Mouse (Mus musculus): ENCODE data around the gene Nip7.
"Not testable (repeated sequence)": the region's sequence is repeated elsewhere in the genome, so short reads cannot be mapped to it uniquely, and the experiment has no call there.

The Nip7 gene

DNA sequence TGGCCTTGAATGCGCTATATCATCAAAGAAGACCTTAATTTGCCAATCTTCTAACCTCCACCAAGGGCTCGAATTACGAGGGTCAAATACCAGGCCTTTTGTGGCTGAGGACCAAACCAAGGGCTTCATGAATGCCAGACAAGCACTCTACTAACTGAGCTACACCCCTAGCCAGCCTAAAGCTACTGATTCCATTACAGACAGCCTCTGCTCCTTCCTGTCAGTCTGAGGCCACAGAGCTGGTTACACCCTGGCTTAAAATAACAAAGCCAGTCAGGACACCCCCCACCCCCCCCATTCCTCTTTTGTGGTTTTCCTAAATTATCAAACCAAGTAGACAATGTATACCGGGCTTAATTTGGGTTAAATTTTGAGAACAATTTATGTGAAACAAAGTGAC is 17.0 kb downstream of the Nip7 start:
- no peak for DNase-seq

- DNase-seq: no peak
Measured at GRCm38 (mm10) chr8:107074128-107074527, 17.5 kb downstream of the Nip7 start.

- no peak for DNase-seq
Measured at GRCm38 (mm10) chr8:107076239-107076888, 19.7 kb downstream of the Nip7 start.

DNA sequence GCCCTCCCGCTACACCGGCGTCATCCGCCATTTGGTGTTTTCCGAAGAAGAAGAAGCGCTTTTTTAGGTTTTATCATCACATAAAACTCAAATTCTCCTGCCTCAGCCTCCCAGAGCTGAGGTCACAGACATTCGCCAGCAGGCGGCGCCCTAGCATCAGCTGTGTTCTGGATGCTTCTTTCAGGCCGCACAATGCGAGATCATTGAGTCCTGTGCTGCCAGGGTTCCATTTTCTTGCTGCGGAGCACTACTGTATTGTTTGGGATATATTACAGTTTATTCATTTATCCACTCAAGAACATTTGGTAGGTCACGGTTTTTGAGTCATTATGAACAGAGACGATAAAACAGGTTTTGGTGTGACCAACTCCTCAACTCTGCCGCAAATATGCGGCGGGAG is 28.7 kb downstream of the Nip7 start:
- DNase-seq: no peak

DNA sequence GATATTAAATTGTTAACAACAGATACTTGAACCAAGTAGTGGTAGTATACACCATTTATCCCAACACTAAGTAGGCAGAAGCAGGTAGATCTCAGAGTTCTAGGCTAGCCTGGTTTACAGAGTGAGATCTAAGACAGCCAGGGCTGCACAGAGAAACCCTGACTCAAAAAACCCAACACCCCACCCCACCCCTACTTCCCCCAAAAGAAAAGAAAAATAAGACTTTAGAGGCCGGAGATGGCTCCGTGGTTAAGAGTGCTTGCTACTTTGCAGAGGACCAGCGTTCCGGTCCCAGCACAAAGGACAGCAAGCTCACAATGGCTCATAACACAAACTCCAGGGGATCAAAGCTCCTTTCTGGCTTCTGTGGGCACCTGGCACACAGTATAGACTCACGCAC is 29.3 kb downstream of the Nip7 start:
- no peak for DNase-seq

GRCm38 (mm10) chr8:107088526-107089063 is 31.9 kb downstream of the Nip7 start:
- no peak for DNase-seq

GRCm38 (mm10) chr8:107090531-107090930 is 33.9 kb downstream of the Nip7 start:
- DNase-seq: no peak

- no peak for DNase-seq
Measured at GRCm38 (mm10) chr8:107095717-107096365, 39.2 kb downstream of the Nip7 start.

DNA sequence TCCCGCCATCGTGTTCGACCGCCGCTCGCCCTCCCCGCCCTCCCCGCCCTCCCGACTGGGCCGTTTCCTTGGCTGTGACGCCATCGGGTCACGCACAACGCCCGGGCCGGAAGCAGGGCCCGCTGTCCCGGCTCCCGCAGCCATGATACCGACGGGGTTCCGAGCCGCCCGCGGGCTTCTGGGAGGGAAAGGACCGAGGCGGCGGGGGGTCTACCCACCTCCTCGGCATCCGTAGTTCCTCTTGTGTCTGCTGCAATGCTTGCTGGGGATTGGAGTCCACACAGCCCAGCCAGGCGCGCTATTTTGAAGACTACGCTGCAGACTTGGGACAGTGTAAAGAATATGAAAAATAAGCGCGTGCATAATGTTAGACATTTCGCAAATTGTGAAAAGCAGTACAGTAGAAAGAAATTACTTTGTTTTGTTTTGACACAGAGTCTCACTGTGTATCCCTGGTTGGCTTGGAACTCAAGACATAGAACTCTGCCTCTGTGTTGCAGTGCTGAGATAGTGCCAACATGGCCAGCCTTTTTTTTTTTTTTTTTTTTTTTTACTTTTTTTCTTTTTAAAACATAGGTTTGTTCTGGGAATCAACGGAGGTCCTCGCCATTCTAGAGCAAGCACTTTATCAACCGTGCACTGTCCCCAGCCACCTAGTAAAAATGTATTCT is 39.8 kb downstream of the Nip7 start, which contains the start of gene Terf2:
Terf2 (minus strand) TSS at position 182 of the 671 bp plus-strand sequence.
- peak; percentile 98 for DNase-seq

- DNase-seq: no peak
Measured at GRCm38 (mm10) chr8:107100635-107101034, 44.0 kb downstream of the Nip7 start.

- DNase-seq: peak; percentile 76
Measured at GRCm38 (mm10) chr8:107104547-107104946, 47.9 kb downstream of the Nip7 start.

DNA sequence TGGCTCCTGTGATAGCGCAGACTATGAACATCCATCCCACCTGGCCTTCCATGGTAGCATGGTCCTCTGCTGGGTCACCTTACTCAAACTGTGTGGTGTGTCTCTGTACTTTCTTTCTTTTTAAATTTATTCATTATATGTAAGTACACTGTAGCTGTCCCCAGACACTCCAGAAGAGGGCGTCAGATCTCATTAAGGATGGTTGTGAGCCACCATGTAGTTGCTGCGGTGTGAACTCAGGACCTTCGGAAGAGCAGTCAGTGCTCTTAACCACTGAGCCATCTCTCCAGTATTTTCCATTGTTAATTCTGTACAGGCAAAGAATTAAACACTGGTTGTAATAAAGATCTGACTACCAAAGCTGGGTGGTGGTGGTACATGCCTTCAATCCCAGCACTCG is 51.4 kb downstream of the Nip7 start:
- DNase-seq: not testable (repeated sequence)

DNA sequence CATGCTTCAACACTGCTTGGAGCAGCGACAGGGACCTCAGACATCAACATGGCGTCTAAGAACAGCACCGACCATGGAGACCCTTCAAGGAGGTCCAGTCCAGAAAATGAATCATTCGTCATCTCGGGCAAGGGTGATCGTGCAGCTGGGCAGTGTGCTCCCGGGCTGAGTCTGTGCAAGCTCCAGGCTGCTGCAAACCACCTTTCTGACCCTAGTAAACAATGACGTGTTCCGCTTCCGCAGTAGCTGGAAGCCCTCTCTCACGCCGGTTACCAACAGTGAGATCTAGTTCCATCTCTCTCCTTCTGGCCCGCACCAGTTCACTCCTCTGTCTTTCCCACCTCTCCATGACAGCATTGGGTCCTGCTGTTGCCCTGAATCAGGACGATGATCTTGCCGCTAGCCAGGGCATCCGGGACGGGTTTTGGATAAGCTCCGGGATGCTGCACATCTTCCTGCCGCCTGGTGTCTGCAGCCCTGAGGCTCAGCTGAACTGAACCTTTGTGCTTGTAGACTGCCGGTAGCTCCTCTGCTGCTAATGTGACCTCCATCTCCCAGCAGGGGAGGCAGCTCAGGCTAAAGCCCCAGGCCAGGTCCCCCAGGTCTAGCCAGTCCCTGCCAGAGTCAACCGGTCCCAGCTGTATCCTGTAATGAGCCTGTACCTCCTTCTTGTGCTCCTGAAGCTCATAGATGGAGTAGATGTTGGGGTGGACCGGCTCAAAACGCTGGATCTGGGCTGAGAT is 52.5 kb downstream of the Nip7 start:
- DNase-seq: peak; percentile 27

DNA sequence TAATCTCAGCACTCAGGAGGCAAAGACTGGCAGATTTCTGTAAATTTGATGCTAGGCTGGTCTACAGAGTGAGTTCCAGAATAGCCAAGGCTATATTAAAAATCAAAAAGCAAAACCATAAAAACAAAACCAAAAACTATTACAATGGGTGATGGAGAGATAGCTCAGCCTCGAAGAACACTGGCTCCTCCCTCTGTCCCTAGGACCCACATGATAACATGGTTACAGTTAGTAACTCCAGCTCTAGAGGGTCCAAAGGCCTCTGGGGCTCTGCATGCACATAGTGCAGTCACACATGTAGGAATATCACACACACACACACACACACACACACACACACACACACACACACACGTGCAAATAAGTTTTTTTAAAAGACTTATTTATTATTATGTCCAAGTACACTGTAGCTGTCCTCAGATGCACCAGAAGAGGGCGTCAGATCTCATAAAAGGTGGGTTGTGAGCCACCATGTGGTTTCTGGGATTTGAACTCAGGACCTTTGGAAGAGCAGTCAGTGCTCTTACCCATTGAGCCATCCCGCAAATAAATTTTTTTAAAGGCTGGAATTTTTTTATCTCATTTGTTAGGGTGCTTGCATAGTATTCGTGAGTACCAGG is 53.2 kb downstream of the Nip7 start:
- no peak for DNase-seq
